Mouse (Mus musculus): ENCODE results near the gene Micu2.

- TF ChIP-seq GATA1 (IDR thresholded peaks at IDR 0.05; ENCODE audit: borderline replicate concordance, low read length) (no peak), FLI1 (IDR thresholded peaks at IDR 0.05; ENCODE audit: low read length) (no peak)
Measured at GRCm38 (mm10) chr14:57896882-57897281, 102.2 kb downstream of the Micu2 start.
